Mouse (Mus musculus) midbrain, embryonic 11.5 days (tissue): Measurements from ENCODE around the gene Tmx2. TPM values are rescaled to one million over a fixed set of nuclear protein-coding genes. Genes with fewer than 3 reads are reported as not detected.

ENCODE experiments used
- ATAC-seq: fragments of 200-750 bp; cut with Nextera tagmentation; 2 replicates; pipeline ENCODE4 v1.8.0; 2017; ENCODE audit warnings: moderate TSS enrichment, moderate library complexity; ENCODE audit not compliant: low FRiP score
- DNase-seq: peaks from one replicate; pipeline ENCODE4 v3.0.0; 2015; ENCODE audit warnings: low spot score; ENCODE audit errors: missing footprints
- H3K27ac ChIP-seq: fragments of 300-500 bp; sonication (generic); 2 replicates; pipeline ENCODE4 v1.5.1; 2014; ENCODE audit warnings: low read depth, low read length
- H3K27me3 ChIP-seq: fragments of 300-500 bp; sonication (generic); 2 replicates; pipeline ENCODE4 v1.6.1; 2014; ENCODE audit warnings: mild to moderate bottlenecking, low read length, moderate library complexity, mixed read lengths; ENCODE audit not compliant: control insufficient read depth, insufficient read depth
- H3K36me3 ChIP-seq: fragments of 300-500 bp; sonication (generic); 2 replicates; pipeline ENCODE4 v1.6.1; 2014; ENCODE audit warnings: mild to moderate bottlenecking, low read length, moderate library complexity, mixed read lengths; ENCODE audit not compliant: control insufficient read depth, insufficient read depth
- H3K4me1 ChIP-seq: fragments of 300-500 bp; sonication (generic); 2 replicates; pipeline ENCODE4 v1.6.1; 2014; ENCODE audit warnings: low read length; ENCODE audit not compliant: control insufficient read depth, insufficient read depth
- H3K4me2 ChIP-seq: fragments of 300-500 bp; sonication (generic); 2 replicates; pipeline ENCODE4 v1.6.1; 2014; ENCODE audit warnings: mild to moderate bottlenecking, moderate library complexity
- H3K4me3 ChIP-seq: fragments of 300-500 bp; sonication (generic); 2 replicates; pipeline ENCODE4 v1.5.1; 2014; ENCODE audit warnings: low read depth, low read length
- H3K9ac ChIP-seq: fragments of 300-500 bp; sonication (generic); 2 replicates; pipeline ENCODE4 v1.6.1; 2014; ENCODE audit warnings: low read length
- H3K9me3 ChIP-seq: fragments of 300-500 bp; sonication (generic); 2 replicates; pipeline ENCODE4 v1.6.1; 2016; ENCODE audit warnings: low read length; ENCODE audit not compliant: control insufficient read depth
- WGBS: fragments of 180-500 bp; shearing (Covaris S2); extraction: QIAGEN DNeasy Blood & Tissue Kit; methylation state at CpG from one replicate; pipeline ENCODE4 v1.1.7; 2014; 5-methylcytosine and 5-hydroxymethylcytosine counted together
- polyA plus RNA-seq: library from polyadenylated mRNA; unstranded; fragments of >200 nt; fragmentation: Nextera tagmentation; extraction: Ambion mirVana; gene quantifications from 2 replicates; pipeline ENCODE4 v1.2.1, GENCODE M21; 2014

Gene Tmx2
- polyA plus RNA-seq, 1 experiment from 2014 or later, result 195 TPM

DNA sequence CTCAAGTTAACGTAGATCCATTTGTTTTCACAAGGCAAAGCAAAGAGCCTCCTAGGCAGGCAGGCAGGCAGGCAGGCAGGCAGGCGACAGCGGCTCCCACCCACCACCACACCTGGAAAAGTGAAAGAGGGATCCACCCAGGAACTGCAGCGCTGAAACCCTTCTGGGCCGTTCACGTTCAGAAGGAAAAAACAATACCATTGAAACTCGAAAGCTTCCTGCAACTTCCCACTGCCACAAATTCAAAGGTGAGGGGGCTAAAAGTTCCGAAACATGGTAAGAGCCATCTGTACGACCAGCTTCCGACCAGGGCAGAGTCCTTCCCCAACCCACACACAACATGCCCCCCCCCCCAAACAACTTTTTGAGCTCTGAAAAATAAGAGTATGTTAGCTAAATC is 29.3 kb downstream of the Tmx2 start:
- peaks cover 6% of the 10 kb centered on the region for H3K4me1 ChIP-seq
- whole genome bisulfite sequencing, result under 1% methylated on average over 10 of the region's 10 CpGs
- H3K4me2 ChIP-seq, result peak overlapping the region; percentile 64
- no peaks in the 10 kb centered on the region for H3K9me3 ChIP-seq
- H3K36me3 ChIP-seq, result no peaks in the 10 kb centered on the region; the same call in 1 of the 2 replicates
- H3K27me3 ChIP-seq, result no peaks in the 10 kb centered on the region
- H3K9ac ChIP-seq, result peak overlapping the region; percentile 79
- peak overlapping the region; percentile 69 for H3K4me3 ChIP-seq
- DNase-seq, result peak; percentile 93
- H3K27ac ChIP-seq, result no peak overlapping the region
- ATAC-seq, result no peak

- WGBS, result 33% methylated on average over 6 of the region's 6 CpGs
- Histone ChIP-seq H3K36me3 (no peaks in the 10 kb centered on the region; the same call in 1 of the 2 replicates), H3K4me3 (peak overlapping the region; percentile 30), H3K4me1 (peaks cover 6% of the 10 kb centered on the region), H3K9me3 (no peaks in the 10 kb centered on the region), H3K9ac (peak overlapping the region; percentile 58), H3K27me3 (no peaks in the 10 kb centered on the region), H3K27ac (no peak overlapping the region), H3K4me2 (peak overlapping the region; percentile 64)
- no peak for ATAC-seq
- no peak for DNase-seq
Measured at GRCm38 (mm10) chr2:84648369-84648768, 30.6 kb downstream of the Tmx2 start.

GRCm38 (mm10) chr2:84647051-84647568 is 31.8 kb downstream of the Tmx2 start:
- DNase-seq, result no peak
- ATAC-seq, result no peak
- Histone ChIP-seq H3K4me1 (peaks cover 6% of the 10 kb centered on the region), H3K4me2 (no peak overlapping the region), H3K9ac (no peak overlapping the region), H3K4me3 (no peak overlapping the region), H3K9me3 (no peaks in the 10 kb centered on the region), H3K27ac (no peak overlapping the region), H3K36me3 (no peaks in the 10 kb centered on the region; the same call in 1 of the 2 replicates), H3K27me3 (no peaks in the 10 kb centered on the region)
- WGBS, result 95% methylated on average over 6 of the region's 6 CpGs

DNA sequence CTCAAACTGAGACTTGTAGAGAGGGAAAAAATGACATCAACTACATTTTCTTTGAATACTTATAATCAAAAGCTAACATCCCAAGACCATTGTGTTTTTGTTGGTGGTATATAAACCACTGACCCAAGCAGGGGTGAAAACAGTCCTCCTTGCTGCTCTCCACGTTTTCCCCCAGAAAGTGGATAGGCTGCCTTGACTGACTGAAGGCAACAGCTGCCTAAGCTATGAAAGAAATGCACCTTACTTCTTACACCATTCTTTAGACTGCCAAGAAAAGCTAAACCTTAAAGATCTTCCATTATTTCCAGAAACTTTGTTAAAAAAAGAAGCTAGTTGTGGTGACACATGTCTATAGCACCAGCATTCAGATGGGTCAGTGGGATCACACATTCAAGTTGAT is 32.8 kb downstream of the Tmx2 start:
- no peak for ATAC-seq
- no peak overlapping the region for H3K9ac ChIP-seq
- no peaks in the 10 kb centered on the region for H3K27me3 ChIP-seq
- 92% methylated on average over 1 of the region's 1 CpGs for WGBS
- no peaks in the 10 kb centered on the region for H3K9me3 ChIP-seq
- no peak overlapping the region for H3K4me2 ChIP-seq
- no peak overlapping the region for H3K4me3 ChIP-seq
- H3K27ac ChIP-seq, result no peak overlapping the region
- no peak for DNase-seq
- peaks cover 5% of the 10 kb centered on the region for H3K4me1 ChIP-seq
- H3K36me3 ChIP-seq, result no peaks in the 10 kb centered on the region; the same call in 1 of the 2 replicates

- Histone ChIP-seq H3K4me2 (no peak overlapping the region), H3K4me1 (peaks cover 25% of the 10 kb centered on the region), H3K9ac (no peak overlapping the region), H3K27ac (no peak overlapping the region), H3K9me3 (no peaks in the 10 kb centered on the region), H3K4me3 (no peak overlapping the region), H3K27me3 (no peaks in the 10 kb centered on the region), H3K36me3 (no peaks in the 10 kb centered on the region)
- ATAC-seq, result no peak
- DNase-seq, result no peak
Measured at GRCm38 (mm10) chr2:84640833-84641232, 38.1 kb downstream of the Tmx2 start.

- no peak overlapping the region for H3K9ac ChIP-seq
- H3K4me2 ChIP-seq, result no peak overlapping the region
- ATAC-seq (no peak), DNase-seq (no peak)
- no peak overlapping the region; the same call in 1 of the 2 replicates for H3K27ac ChIP-seq
- H3K4me1 ChIP-seq, result peaks cover 38% of the 10 kb centered on the region
- no peak overlapping the region for H3K4me3 ChIP-seq
- H3K36me3 ChIP-seq, result no peaks in the 10 kb centered on the region
- H3K9me3 ChIP-seq, result no peaks in the 10 kb centered on the region
- WGBS, result 74% methylated on average over 5 of the region's 5 CpGs
- no peaks in the 10 kb centered on the region for H3K27me3 ChIP-seq
Measured at GRCm38 (mm10) chr2:84638428-84639220, 40.3 kb downstream of the Tmx2 start.

- no peaks in the 10 kb centered on the region for H3K9me3 ChIP-seq
- H3K27ac ChIP-seq, result peak overlapping the region; percentile 22; the same call in 1 of the 2 replicates
- no peak overlapping the region for H3K9ac ChIP-seq
- no peaks in the 10 kb centered on the region for H3K27me3 ChIP-seq
- ATAC-seq (peak; percentile 27; the same call in 1 of the 2 replicates), DNase-seq (peak; percentile 89)
- H3K36me3 ChIP-seq, result no peaks in the 10 kb centered on the region
- 38% methylated on average over 7 of the region's 7 CpGs for WGBS
- peaks cover 38% of the 10 kb centered on the region for H3K4me1 ChIP-seq
- H3K4me2 ChIP-seq, result no peak overlapping the region
- no peak overlapping the region for H3K4me3 ChIP-seq
Measured at GRCm38 (mm10) chr2:84637452-84638165, 41.3 kb downstream of the Tmx2 start.

DNA sequence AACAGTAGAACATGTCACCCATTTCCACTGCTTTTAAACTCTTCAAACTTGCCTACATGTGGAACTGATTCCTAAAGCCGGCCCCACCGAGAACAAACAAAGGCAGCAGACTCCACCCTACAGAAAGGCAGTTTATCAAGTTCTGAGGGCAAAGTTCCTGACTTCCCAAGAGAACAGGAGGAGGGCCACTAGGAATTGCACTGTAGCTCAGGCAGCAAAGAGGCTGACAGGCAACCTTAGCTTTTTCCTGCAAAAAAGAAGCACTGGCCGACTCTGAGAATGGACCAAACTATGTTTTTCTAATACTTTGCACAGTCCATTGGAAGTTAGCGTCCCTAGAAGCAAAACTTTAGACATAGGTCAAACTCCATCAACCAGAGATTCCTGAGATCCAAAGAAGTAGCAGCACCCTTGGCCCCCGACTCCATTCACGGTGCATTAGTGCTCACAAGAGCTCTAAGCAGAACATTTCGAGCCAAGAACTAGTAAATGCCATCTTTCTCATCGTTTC is 42.7 kb downstream of the Tmx2 start:
- H3K27me3 ChIP-seq, result no peaks in the 10 kb centered on the region
- 29% methylated on average over 8 of the region's 8 CpGs for WGBS
- H3K4me2 ChIP-seq, result peak overlapping the region; percentile 16; the same call in 1 of the 2 replicates
- H3K36me3 ChIP-seq, result no peaks in the 10 kb centered on the region
- peak overlapping the region; percentile 83 for H3K27ac ChIP-seq
- no peak for ATAC-seq
- H3K9me3 ChIP-seq, result no peaks in the 10 kb centered on the region
- H3K9ac ChIP-seq, result no peak overlapping the region; the same call in 1 of the 2 replicates
- no peak overlapping the region for H3K4me3 ChIP-seq
- DNase-seq, result peak; percentile 89
- peaks cover 38% of the 10 kb centered on the region for H3K4me1 ChIP-seq
